Mouse (Mus musculus) macrophage (primary cell): Measurements from ENCODE around the gene Aup1. TPM values are rescaled to one million over a fixed set of nuclear protein-coding genes. Genes with fewer than 3 reads are reported as not detected.
A peak's percentile ranks its signal among the peaks of the same experiment; 100 is the strongest.

Experiments used
- H3K27ac ChIP-seq: fragments of 350-480 bp; formaldehyde crosslinking; 2 replicates; pipeline ENCODE4 v1.9.0; 2021
- H3K36me3 ChIP-seq: fragments of 350-480 bp; formaldehyde crosslinking; 2 replicates; pipeline ENCODE4 v1.9.0; 2021; ENCODE audit errors: inconsistent target
- H3K4me3 ChIP-seq: fragments of 350-480 bp; formaldehyde crosslinking; 2 replicates; pipeline ENCODE4 v1.9.0; 2021; ENCODE audit errors: inconsistent target
- H3K79me2 ChIP-seq: fragments of 350-480 bp; formaldehyde crosslinking; 2 replicates; pipeline ENCODE4 v1.9.0; 2021; ENCODE audit errors: inconsistent target
- WGBS: methylation state at CpG from one replicate; pipeline ENCODE4 v1.1.7; 2026; ENCODE audit warnings: inconsistent platforms; ENCODE audit not compliant: missing documents; 5-methylcytosine and 5-hydroxymethylcytosine counted together
- polyA plus RNA-seq: library from polyadenylated mRNA; stranded (reverse); fragments of 250-400 nt; gene quantifications from 3 replicates; pipeline ENCODE4 v1.2.4, GENCODE M21; 2018; ENCODE audit warnings: inconsistent platforms

The Aup1 gene
- polyA plus RNA-seq, 1 experiment from 2014 or later, result 272 TPM

- Histone ChIP-seq H3K36me3 (no peaks in the 10 kb centered on the region), H3K27ac (no peak overlapping the region), H3K4me3 (no peak overlapping the region), H3K79me2 (no peaks in the 10 kb centered on the region)
- WGBS, result 17% methylated on average over 6 of the region's 6 CpGs
These were observed 38.3 kb downstream of the Aup1 start for GRCm38 (mm10) chr6:83092416-83093127.

DNA sequence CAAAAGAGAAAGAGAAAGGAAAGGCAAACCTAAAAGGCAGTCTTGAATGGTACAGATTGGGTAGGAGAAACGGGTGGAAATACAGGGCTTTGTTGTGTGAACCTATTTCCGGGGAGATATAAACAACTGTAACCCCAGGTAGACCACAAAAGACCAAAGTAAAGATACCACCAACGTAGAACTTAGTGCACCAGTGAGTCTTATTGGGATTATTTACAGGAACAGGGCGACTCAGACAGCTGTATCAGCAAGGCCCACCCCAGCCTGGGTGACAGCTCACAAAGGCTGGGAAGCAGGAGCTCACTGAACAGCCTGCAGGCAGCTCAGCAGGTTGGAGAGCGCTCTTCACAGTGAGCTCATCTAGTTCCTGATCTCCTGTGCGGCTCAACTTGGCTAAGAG, 41.6 kb downstream of the Aup1 start:
- H3K4me3 ChIP-seq, result no peak overlapping the region
- WGBS, result 81% methylated on average over 6 of the region's 6 CpGs

GRCm38 (mm10) chr6:83098411-83098810, 44.1 kb downstream of the Aup1 start:
- no peak overlapping the region for H3K4me3 ChIP-seq
- peaks cover 11% of the 10 kb centered on the region for H3K79me2 ChIP-seq
- WGBS, result 92% methylated on average over 2 of the region's 2 CpGs
- H3K36me3 ChIP-seq, result no peaks in the 10 kb centered on the region
- no peak overlapping the region for H3K27ac ChIP-seq

More for the DNA sequence above, 41.6 kb downstream of the Aup1 start:
- Histone ChIP-seq H3K36me3 (no peaks in the 10 kb centered on the region), H3K27ac (no peak overlapping the region), H3K79me2 (no peaks in the 10 kb centered on the region)

DNA sequence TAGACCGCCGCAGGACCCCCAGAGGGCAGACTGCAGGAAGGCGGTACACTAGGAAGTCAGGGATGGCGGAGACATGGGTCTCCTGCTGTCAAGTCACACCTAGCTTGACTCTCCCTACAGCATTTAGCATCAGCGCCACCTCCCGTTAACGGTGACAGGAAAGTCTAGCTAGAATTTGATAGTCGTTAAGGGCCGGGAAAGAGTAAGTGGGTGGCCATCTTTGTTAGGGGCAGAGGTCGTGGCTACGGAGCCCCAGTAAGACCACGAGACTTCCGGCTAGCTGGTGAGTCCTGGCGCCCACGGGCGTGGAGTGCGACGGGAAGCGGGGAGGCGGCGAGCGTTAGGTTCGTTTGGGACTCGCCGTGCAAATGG, 47.0 kb downstream of the Aup1 start, which contains the start of the genes Ccdc142 and Gm42688:
TSS of gene Ccdc142 (plus strand) at position 286 of the 372 bp plus-strand sequence.
TSS of gene Gm42688 (plus strand) at position 302 of the 372 bp plus-strand sequence.
- H3K27ac ChIP-seq, result peak within 1 kb of the TSS; percentile 37
- H3K36me3 ChIP-seq, result peaks cover 15% of the 10 kb centered on the region; the same call in 1 of the 2 replicates
- under 1% methylated on average over 25 of the region's 25 CpGs for WGBS
- peaks cover 13% of the 10 kb centered on the region for H3K79me2 ChIP-seq
- H3K4me3 ChIP-seq, result peak within 1 kb of the TSS; percentile 39

DNA sequence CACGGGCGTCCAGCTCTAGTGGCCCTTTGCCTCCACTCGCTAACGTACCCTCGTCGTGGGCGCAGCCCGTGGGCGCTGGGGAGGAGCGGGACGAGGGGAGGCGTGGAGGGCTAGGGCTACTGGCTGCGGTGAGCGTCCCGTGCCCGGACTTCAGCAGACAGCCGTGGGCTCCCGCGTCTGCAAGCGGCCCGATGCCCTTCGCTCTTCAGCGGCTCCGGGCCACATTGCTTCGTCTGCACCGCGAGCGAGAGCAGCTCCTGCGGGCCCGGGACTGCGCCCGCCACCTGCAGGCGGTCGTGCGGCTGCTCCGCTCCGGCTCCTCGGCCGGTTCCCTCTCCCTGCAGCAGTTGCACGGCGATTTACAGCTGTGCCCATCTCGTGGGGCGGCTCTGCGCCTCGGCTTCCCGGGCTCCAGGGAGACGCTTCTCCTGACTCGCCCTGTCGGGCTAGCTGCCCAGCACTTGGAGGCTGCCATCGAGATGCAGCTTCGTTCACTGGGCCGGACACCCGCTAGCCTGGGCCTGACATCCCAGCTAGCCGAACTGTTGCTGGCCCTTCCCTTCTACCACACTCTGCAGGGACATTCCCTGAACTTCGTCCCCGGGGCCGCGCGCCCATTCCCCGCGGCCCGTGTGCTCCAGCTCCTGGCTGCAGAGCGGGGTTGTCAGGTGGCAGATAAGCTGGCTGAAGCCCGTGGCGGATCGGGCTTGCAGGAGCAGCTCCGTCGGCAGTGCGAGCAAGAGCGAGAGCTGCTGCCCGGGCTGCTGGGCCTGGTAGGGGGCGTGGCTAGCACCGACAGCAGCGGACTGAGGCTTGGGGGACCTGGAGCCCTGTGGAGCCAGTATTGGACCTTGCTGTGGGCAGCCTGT, 47.6 kb downstream of the Aup1 start:
- Histone ChIP-seq H3K4me3 (peak overlapping the region; percentile 39), H3K36me3 (peaks cover 15% of the 10 kb centered on the region; the same call in 1 of the 2 replicates), H3K79me2 (peaks cover 13% of the 10 kb centered on the region), H3K27ac (peak overlapping the region; percentile 37; the same call in 1 of the 2 replicates)
- WGBS, result 1% methylated on average over 57 of the region's 74 CpGs

- H3K27ac ChIP-seq, result no peak overlapping the region
These were observed 48.9 kb downstream of the Aup1 start for GRCm38 (mm10) chr6:83103130-83103650.

DNA sequence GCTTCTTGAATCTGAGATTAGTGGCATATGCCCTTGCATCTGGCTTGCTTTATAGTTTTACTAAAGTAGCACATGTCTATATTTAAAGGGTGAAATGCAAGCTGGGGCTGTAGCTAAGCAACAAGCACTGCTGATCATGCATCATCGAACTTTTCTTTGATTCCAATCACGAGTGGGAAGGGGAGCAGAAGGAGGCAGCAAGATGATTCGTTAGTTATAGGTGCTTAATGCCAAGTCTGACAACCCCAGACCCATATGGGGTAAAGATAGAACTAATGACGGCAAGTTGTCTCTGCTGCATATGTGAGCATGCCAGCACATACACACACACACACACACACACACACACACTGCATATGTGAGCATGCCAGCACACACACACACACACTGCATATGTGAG, 49.8 kb downstream of the Aup1 start:
- WGBS, result 93% methylated on average over 3 of the region's 4 CpGs
- Histone ChIP-seq H3K36me3 (peaks cover 18% of the 10 kb centered on the region; the same call in 1 of the 2 replicates), H3K27ac (no peak overlapping the region), H3K79me2 (peaks cover 14% of the 10 kb centered on the region), H3K4me3 (no peak overlapping the region)

More at GRCm38 (mm10) chr6:83103130-83103650, 48.9 kb downstream of the Aup1 start:
- 87% methylated on average over 11 of the region's 11 CpGs for whole genome bisulfite sequencing
- Histone ChIP-seq H3K36me3 (peaks cover 18% of the 10 kb centered on the region; the same call in 1 of the 2 replicates), H3K4me3 (no peak overlapping the region), H3K79me2 (peaks cover 13% of the 10 kb centered on the region)

Other genes starting within 250 kb of the Aup1 start
- not detected in 3 replicates for gene Sema4f, start 114.8 kb upstream of the Aup1 start, polyA plus RNA-seq
- 1.2 to 2.1 TPM (median 1.8 TPM) in 3 replicates for gene M1ap, start 107.6 kb upstream of the Aup1 start, polyA plus RNA-seq
- gene Dok1, start 21.1 kb upstream of the Aup1 start, polyA plus RNA-seq, result 30.0 to 70.8 TPM (median 64.9 TPM) in 3 replicates
- 6.0 to 8.2 TPM (median 7.6 TPM) in 3 replicates for gene Loxl3, start 20.3 kb upstream of the Aup1 start, polyA plus RNA-seq
- 33.7 to 84.6 TPM (median 58.6 TPM) in 3 replicates for gene Htra2, start 752 bp downstream of the Aup1 start, polyA plus RNA-seq
- 0.23 to 0.54 TPM (median 0.51 TPM) in 3 replicates for gene Dqx1, start 3.3 kb downstream of the Aup1 start, polyA plus RNA-seq
- not detected in 3 replicates for gene Tlx2, start 15.8 kb downstream of the Aup1 start, polyA plus RNA-seq
- 9.8 to 13.6 TPM (median 11.0 TPM) in 3 replicates for gene Pcgf1, start 23.3 kb downstream of the Aup1 start, polyA plus RNA-seq
- 0.40 to 1.3 TPM (median 0.66 TPM) in 3 replicates for gene Lbx2, start 31.8 kb downstream of the Aup1 start, polyA plus RNA-seq
- 0.99 to 3.0 TPM (median 1.5 TPM) in 3 replicates for gene Ccdc142, start 47.1 kb downstream of the Aup1 start, polyA plus RNA-seq
- 1.6 to 3.7 TPM (median 2.8 TPM) in 3 replicates for gene Gm42688, start 47.1 kb downstream of the Aup1 start, polyA plus RNA-seq
- 18.3 to 47.9 TPM (median 27.0 TPM) in 3 replicates for gene Mrpl53, start 54.5 kb downstream of the Aup1 start, polyA plus RNA-seq
- gene Mogs, start 61.0 kb downstream of the Aup1 start, polyA plus RNA-seq, result 8.4 to 31.8 TPM (median 16.2 TPM) in 3 replicates
- gene Wbp1, start 67.0 kb downstream of the Aup1 start, polyA plus RNA-seq, result 13.1 to 20.6 TPM (median 14.1 TPM) in 3 replicates
- 16.6 to 24.5 TPM (median 22.9 TPM) in 3 replicates for gene Ino80b, start 70.9 kb downstream of the Aup1 start, polyA plus RNA-seq
- gene Rtkn, start 80.9 kb downstream of the Aup1 start, polyA plus RNA-seq, result 1.3 to 2.1 TPM (median 1.4 TPM) in 3 replicates
- gene Wdr54, start 101.9 kb downstream of the Aup1 start, polyA plus RNA-seq, result 0.30 to 1.1 TPM (median 0.42 TPM) in 3 replicates
- 0.19 TPM in 1 of 3 replicates, not detected in the others for gene 1700003E16Rik, start 101.9 kb downstream of the Aup1 start, polyA plus RNA-seq
- 61.5 to 68.3 TPM (median 66.2 TPM) in 3 replicates for gene Dctn1, start 111.4 kb downstream of the Aup1 start, polyA plus RNA-seq
- not detected in 3 replicates for gene Slc4a5, start 165.3 kb downstream of the Aup1 start, polyA plus RNA-seq